Mouse (Mus musculus) midbrain, postnatal 0 days (tissue): ENCODE data around the gene Ap3b1. TPM values are rescaled to one million over a fixed set of nuclear protein-coding genes. Genes with fewer than 3 reads are reported as not detected.

ENCODE experiments used
- ATAC-seq: fragments of 200-750 bp; cut with Nextera tagmentation; 2 replicates; pipeline ENCODE4 v1.8.0; 2017; ENCODE audit warnings: moderate number of reproducible peaks, mild to moderate bottlenecking, moderate TSS enrichment, moderate library complexity; ENCODE audit not compliant: low FRiP score
- DNase-seq: peaks from one replicate; pipeline ENCODE4 v3.0.0-alpha.2; 2015; ENCODE audit warnings: low spot score
- H3K27ac ChIP-seq: fragments of 300-500 bp; sonication (generic); 2 replicates; pipeline ENCODE4 v1.5.1; 2014; ENCODE audit warnings: low read depth, mild to moderate bottlenecking, low read length, mixed read lengths
- H3K27me3 ChIP-seq: fragments of 300-500 bp; sonication (generic); 2 replicates; pipeline ENCODE4 v1.6.1; 2014; ENCODE audit warnings: low read length, control low read depth, mixed read lengths; ENCODE audit not compliant: insufficient read depth
- H3K36me3 ChIP-seq: fragments of 300-500 bp; sonication (generic); 2 replicates; pipeline ENCODE4 v1.6.1; 2014; ENCODE audit warnings: low read length, control low read depth, mixed read lengths; ENCODE audit not compliant: insufficient read depth
- H3K4me1 ChIP-seq: fragments of 300-500 bp; sonication (generic); 2 replicates; pipeline ENCODE4 v1.6.1; 2014; ENCODE audit warnings: mild to moderate bottlenecking, control low read depth, antibody characterized with exemption, low read length, mixed read lengths; ENCODE audit not compliant: insufficient read depth
- H3K4me2 ChIP-seq: fragments of 300-500 bp; sonication (generic); 2 replicates; pipeline ENCODE4 v1.6.1; 2014; ENCODE audit warnings: low read depth, mild to moderate bottlenecking, low read length, mixed read lengths; ENCODE audit not compliant: poor library complexity, severe bottlenecking
- H3K4me3 ChIP-seq: fragments of 300-500 bp; sonication (generic); 2 replicates; pipeline ENCODE4 v1.5.1; 2014; ENCODE audit warnings: low read depth, mild to moderate bottlenecking, low read length, moderate library complexity
- H3K9ac ChIP-seq: fragments of 300-500 bp; sonication (generic); replicated peaks from 2 replicates; pipeline ENCODE4 v1.6.1; 2014; ENCODE audit warnings: mild to moderate bottlenecking, low read length, moderate library complexity, mixed read lengths; ENCODE audit not compliant: poor library complexity, severe bottlenecking
- H3K9me3 ChIP-seq: fragments of 300-500 bp; sonication (generic); 2 replicates; pipeline ENCODE4 v1.6.1; 2016; ENCODE audit warnings: low read length, control low read depth
- CTCF ChIP-seq: IDR thresholded peaks from 2 replicates; pipeline ENCODE4 v1.5.1; 2016; ENCODE audit warnings: antibody characterized with exemption, mild to moderate bottlenecking
- WGBS: fragments of 180-500 bp; shearing (Covaris S2); extraction: QIAGEN DNeasy Blood & Tissue Kit; methylation state at CpG from one replicate; pipeline ENCODE4 v1.1.7; 2014; 5-methylcytosine and 5-hydroxymethylcytosine counted together
- microRNA-seq: library from miRNA; unstranded; fragments of <30 nt; microRNA quantifications from one replicate; pipeline ENCODE4, GENCODE M21; 2016; ENCODE audit warnings: borderline number of aligned reads
- polyA plus RNA-seq: library from polyadenylated mRNA; unstranded; fragments of >200 nt; fragmentation: Nextera tagmentation; extraction: Ambion mirVana; gene quantifications from 2 replicates; pipeline ENCODE4 v1.2.1, GENCODE M21; 2015
- total RNA-seq: library from RNA; depleted of rRNA; stranded (reverse); fragments of >200 nt; gene quantifications from 2 replicates; pipeline ENCODE4 v1.2.3, GENCODE M21; 2014; rRNA removed

Gene Ap3b1
- total and polyA plus RNA-seq, 2 experiments from 2014 or later, result 21.1 to 21.5 TPM

GRCm38 (mm10) chr13:94608947-94609346, 250.2 kb downstream of the Ap3b1 start:
- ATAC-seq (no peak), DNase-seq (no peak)
- Histone ChIP-seq H3K27me3 (peaks cover 24% of the 10 kb centered on the region), H3K36me3 (no peaks in the 10 kb centered on the region), H3K27ac (no peak overlapping the region), H3K4me3 (no peak overlapping the region), H3K4me1 (no peaks in the 10 kb centered on the region), H3K4me2 (no peak overlapping the region), H3K9me3 (no peaks in the 10 kb centered on the region), H3K9ac (no peak overlapping the region)
- 47% methylated on average over 10 of the region's 10 CpGs for WGBS
- TF ChIP-seq CTCF, result no peak

Small RNA genes within 50 kb of the gene (microRNA-seq; reads per million reads assigned to microRNA genes)
- gene Gm25109, result not detected

Other genes starting within 250 kb of the Ap3b1 start
- gene Scamp1, start 73.1 kb upstream of the Ap3b1 start, total RNA-seq, result 124 and 162 TPM in 2 replicates
- 161 and 166 TPM in 2 replicates for gene Scamp1, start 73.1 kb upstream of the Ap3b1 start, polyA plus RNA-seq